Mouse (Mus musculus): ENCODE results near the gene Pla2g10. TPM values are rescaled to one million over a fixed set of nuclear protein-coding genes. Genes with fewer than 3 reads are reported as not detected.

Gene Pla2g10
- polyA plus RNA-seq, 1 experiment from 2014 or later: 10.5 TPM

DNA sequence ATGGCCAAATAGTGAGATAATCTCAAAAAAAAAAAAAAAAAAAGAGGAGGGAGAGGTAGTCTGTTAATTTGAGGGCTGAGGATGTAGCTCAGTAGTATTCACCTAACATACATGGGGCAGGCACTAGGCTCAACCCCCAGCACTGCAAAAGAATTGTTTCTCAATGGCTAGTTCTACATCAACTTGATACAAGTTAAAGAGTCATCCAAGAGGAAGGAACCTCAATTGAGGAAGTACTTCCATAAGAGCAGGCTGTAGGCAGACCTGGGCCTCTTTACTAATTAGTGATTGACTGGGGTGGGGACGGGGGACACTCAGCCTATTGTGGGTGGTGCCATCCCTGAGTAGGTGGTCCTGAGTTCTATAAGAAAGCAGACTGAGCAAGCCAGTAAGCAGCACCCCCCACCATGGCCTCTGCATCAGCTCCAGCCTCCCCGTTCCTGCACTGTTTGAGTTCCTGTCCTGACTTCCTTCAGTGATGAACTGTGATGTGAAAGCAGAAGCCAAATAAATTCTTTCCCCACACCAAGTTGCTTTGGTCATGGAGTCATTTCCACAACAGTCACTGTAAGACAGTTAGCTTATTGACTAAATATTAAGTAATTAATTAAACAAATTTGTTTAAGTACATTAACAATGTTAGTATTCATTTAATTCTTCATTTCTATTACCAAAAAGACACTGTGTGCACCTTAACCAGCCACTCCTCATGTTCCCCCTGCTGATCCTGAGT lies 13.8 kb downstream of the Pla2g10 start:
- Histone ChIP-seq H3K4me1 (replicated peaks; ENCODE audit: control insufficient read depth, insufficient read depth, low read length) (no peaks in the 10 kb centered on the region), H3K27me3 (replicated peaks; ENCODE audit: control insufficient read depth, insufficient read depth, low read length) (no peaks in the 10 kb centered on the region), H3K27ac (ENCODE audit: low read depth, low read length) (no peak overlapping the region), H3K4me2 (replicated peaks; ENCODE audit: low read depth) (no peak overlapping the region), H3K36me3 (ENCODE audit: control insufficient read depth, insufficient read depth) (no peaks in the 10 kb centered on the region), H3K9ac (ENCODE audit: low read depth, low read length) (no peak overlapping the region), H3K9me3 (ENCODE audit: control insufficient read depth) (no peaks in the 10 kb centered on the region), H3K4me3 (ENCODE audit: low read depth, low read length) (no peak overlapping the region)
- no peak for TF ChIP-seq CTCF (IDR thresholded peaks at IDR 0.05; ENCODE audit: low read depth)
- 63% methylated on average over 2 of the region's 2 CpGs for WGBS
- no peak for ATAC-seq

DNA sequence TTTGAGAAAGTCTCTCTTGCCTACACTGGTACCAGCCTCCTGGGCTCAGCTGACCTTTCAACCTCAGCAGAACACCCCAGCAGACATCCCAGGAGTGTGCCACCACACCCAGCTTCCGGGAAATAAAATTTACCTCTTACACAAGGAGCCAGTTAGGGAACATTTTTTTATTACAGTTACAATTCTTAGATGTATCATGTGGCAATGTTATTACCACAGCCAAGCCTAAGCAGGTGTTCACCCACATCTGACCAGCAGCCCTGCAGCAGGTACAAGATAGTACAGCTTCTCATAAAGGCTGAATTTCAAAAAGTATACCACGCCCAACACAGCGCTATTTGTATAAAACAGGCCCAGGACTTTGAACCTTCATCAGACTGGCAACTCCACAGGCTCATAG lies 15.9 kb downstream of the Pla2g10 start:
- H3K27ac ChIP-seq (ENCODE audit: low read depth, low read length): peak overlapping the region; percentile 88
- H3K9me3 ChIP-seq (ENCODE audit: control insufficient read depth): no peaks in the 10 kb centered on the region
- WGBS: 37% methylated on average over 3 of the region's 3 CpGs
- H3K27me3 ChIP-seq (replicated peaks; ENCODE audit: control insufficient read depth, insufficient read depth, low read length): no peaks in the 10 kb centered on the region
- H3K4me1 ChIP-seq (replicated peaks; ENCODE audit: control insufficient read depth, insufficient read depth, low read length): no peaks in the 10 kb centered on the region
- H3K9ac ChIP-seq (ENCODE audit: low read depth, low read length): no peak overlapping the region
- H3K4me2 ChIP-seq (replicated peaks; ENCODE audit: low read depth): 0 out of 2 replicates have a peak overlapping the region, but pooled peaks have one; percentile 27
- no peak overlapping the region for H3K4me3 ChIP-seq (ENCODE audit: low read depth, low read length)
- TF ChIP-seq CTCF (IDR thresholded peaks at IDR 0.05; ENCODE audit: low read depth): no peak
- ATAC-seq: peak; percentile 99
- no peaks in the 10 kb centered on the region for H3K36me3 ChIP-seq (ENCODE audit: control insufficient read depth, insufficient read depth)

DNA sequence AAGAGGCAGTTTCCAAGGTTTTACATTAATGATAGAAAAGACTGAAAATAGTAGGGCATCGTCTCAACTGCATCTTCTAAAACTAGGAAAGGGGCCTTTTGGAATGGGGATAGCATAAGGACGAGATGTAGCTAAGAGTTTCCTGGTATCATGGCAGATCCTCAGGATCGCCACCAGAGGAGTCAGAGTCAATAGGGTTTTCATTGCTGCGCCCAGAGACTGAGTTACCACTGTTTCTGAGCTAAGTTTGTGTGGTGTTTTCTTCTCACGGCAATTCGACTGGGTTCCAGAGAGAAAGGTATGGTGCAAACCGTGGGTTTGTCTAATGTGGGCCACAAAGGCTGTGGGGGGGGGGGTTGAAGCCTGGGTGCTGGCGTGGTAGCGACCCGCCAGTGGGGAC lies 26.1 kb downstream of the Pla2g10 start:
- no peak overlapping the region for H3K27ac ChIP-seq (ENCODE audit: low read depth, low read length)
- no peaks in the 10 kb centered on the region for H3K27me3 ChIP-seq (replicated peaks; ENCODE audit: control insufficient read depth, insufficient read depth, low read length)
- no peaks in the 10 kb centered on the region for H3K4me1 ChIP-seq (replicated peaks; ENCODE audit: control insufficient read depth, insufficient read depth, low read length)
- no peak for TF ChIP-seq CTCF (IDR thresholded peaks at IDR 0.05; ENCODE audit: low read depth)
- no peak overlapping the region for H3K9ac ChIP-seq (ENCODE audit: low read depth, low read length)
- peaks cover 39% of the 10 kb centered on the region for H3K36me3 ChIP-seq (ENCODE audit: control insufficient read depth, insufficient read depth)
- 95% methylated on average over 10 of the region's 10 CpGs for WGBS
- no peak overlapping the region for H3K4me3 ChIP-seq (ENCODE audit: low read depth, low read length)
- no peaks in the 10 kb centered on the region for H3K9me3 ChIP-seq (ENCODE audit: control insufficient read depth)
- no peak overlapping the region for H3K4me2 ChIP-seq (replicated peaks; ENCODE audit: low read depth)
- ATAC-seq: no peak

DNA sequence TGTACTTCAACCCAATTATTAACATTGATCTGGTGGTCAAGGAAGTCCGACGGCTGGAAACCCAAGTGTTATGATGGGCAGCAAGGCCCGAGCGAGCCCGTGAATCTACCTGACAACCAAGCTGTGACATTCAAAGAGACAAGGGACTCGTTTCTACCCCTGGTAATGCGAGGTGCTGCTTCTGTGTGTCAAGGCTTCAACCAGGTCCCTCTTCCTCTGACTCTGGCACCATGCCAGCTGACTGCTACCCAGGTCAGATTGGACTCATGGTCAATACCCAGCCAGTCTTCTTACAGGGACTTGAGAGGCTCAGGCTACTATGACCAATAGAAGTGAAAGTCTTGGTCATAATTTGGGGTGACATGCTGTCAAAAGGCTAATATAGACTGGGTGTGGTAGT lies 28.6 kb downstream of the Pla2g10 start:
- Histone ChIP-seq H3K9ac (ENCODE audit: low read depth, low read length) (no peak overlapping the region), H3K4me3 (ENCODE audit: low read depth, low read length) (no peak overlapping the region), H3K4me1 (replicated peaks; ENCODE audit: control insufficient read depth, insufficient read depth, low read length) (no peaks in the 10 kb centered on the region), H3K27me3 (replicated peaks; ENCODE audit: control insufficient read depth, insufficient read depth, low read length) (no peaks in the 10 kb centered on the region), H3K9me3 (ENCODE audit: control insufficient read depth) (no peaks in the 10 kb centered on the region), H3K36me3 (ENCODE audit: control insufficient read depth, insufficient read depth) (peaks cover 61% of the 10 kb centered on the region), H3K4me2 (replicated peaks; ENCODE audit: low read depth) (no peak overlapping the region), H3K27ac (ENCODE audit: low read depth, low read length) (no peak overlapping the region)
- WGBS: 92% methylated on average over 7 of the region's 7 CpGs
- no peak for ATAC-seq
- TF ChIP-seq CTCF (IDR thresholded peaks at IDR 0.05; ENCODE audit: low read depth): no peak

DNA sequence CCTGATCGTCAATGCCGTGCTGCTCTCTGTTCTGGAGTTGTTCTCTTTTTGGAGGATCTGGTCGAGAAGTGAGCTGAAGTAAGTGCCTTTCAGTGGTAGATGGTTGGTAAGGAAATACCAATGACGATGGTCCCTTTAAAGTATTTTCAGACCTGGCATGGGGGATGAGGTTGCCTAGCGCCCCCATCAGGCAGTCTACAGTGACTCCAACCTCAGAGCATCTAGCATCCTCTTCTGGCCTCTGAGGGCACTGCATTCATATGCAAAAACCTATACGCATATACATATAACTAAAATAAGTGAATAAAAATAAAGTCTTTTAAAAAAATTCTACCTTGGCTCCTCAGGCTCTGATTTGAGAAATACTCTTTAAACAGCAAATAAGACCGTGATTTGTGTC lies 31.8 kb downstream of the Pla2g10 start:
- Histone ChIP-seq H3K9ac (ENCODE audit: low read depth, low read length) (no peak overlapping the region), H3K27ac (ENCODE audit: low read depth, low read length) (no peak overlapping the region), H3K4me1 (replicated peaks; ENCODE audit: control insufficient read depth, insufficient read depth, low read length) (no peaks in the 10 kb centered on the region), H3K4me3 (ENCODE audit: low read depth, low read length) (no peak overlapping the region), H3K36me3 (ENCODE audit: control insufficient read depth, insufficient read depth) (peaks cover 69% of the 10 kb centered on the region), H3K27me3 (replicated peaks; ENCODE audit: control insufficient read depth, insufficient read depth, low read length) (no peaks in the 10 kb centered on the region), H3K4me2 (replicated peaks; ENCODE audit: low read depth) (no peak overlapping the region), H3K9me3 (ENCODE audit: control insufficient read depth) (no peaks in the 10 kb centered on the region)
- 91% methylated on average over 7 of the region's 7 CpGs for whole genome bisulfite sequencing
- TF ChIP-seq CTCF (IDR thresholded peaks at IDR 0.05; ENCODE audit: low read depth): peak; percentile 64
- no peak for ATAC-seq

DNA sequence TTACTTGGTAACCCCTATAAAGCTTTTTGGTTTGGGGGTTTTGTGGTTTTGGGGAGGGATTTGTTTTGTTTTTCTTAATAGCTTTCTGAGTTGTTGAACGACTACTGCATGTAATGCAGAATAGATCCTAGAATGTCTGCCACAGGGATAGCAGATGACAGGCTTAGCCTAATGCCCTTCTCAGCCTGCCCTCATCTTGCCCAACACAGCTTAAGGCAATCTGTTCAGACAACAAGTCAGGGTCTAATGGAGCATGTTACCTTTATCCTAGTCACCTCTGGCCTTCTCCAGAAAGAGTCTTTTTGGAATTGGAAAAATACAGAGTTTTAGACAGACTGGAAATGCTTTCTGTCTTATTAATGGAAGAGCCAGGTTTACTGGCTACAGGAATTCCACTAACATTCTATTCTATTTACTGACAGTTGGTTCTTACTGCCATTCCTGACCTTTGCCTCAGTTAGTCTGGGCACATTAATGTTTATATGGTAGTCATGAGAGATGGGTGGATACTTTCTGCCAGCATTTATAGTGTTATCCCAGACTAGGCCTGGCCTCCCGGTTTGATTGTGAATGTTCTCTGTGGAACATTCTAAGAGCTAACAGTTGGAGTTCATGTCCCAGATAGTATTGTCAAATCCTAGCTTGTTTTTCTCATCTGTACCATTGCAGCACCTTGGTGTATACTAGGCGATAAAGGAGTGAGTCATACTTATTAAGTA lies 52.0 kb downstream of the Pla2g10 start:
- Histone ChIP-seq H3K27ac (ENCODE audit: low read depth, low read length) (peak overlapping the region; percentile 50), H3K36me3 (ENCODE audit: control insufficient read depth, insufficient read depth) (peaks cover 21% of the 10 kb centered on the region), H3K4me3 (ENCODE audit: low read depth, low read length) (no peak overlapping the region), H3K9me3 (ENCODE audit: control insufficient read depth) (no peaks in the 10 kb centered on the region), H3K4me2 (replicated peaks; ENCODE audit: low read depth) (no peak overlapping the region), H3K9ac (ENCODE audit: low read depth, low read length) (no peak overlapping the region), H3K4me1 (replicated peaks; ENCODE audit: control insufficient read depth, insufficient read depth, low read length) (no peaks in the 10 kb centered on the region), H3K27me3 (replicated peaks; ENCODE audit: control insufficient read depth, insufficient read depth, low read length) (no peaks in the 10 kb centered on the region)
- 66% methylated on average over 3 of the region's 3 CpGs for WGBS
- peak; percentile 82 for ATAC-seq
- no peak for TF ChIP-seq CTCF (IDR thresholded peaks at IDR 0.05; ENCODE audit: low read depth)

All from intestine, postnatal 0 days (tissue).